Mouse (Mus musculus): Measurements from ENCODE around the gene Psmb8.

- TF ChIP-seq POLR2A (IDR thresholded peaks at IDR 0.05; ENCODE audit: extremely low read depth, insufficient read depth, low read length) (no peak), CTCF (IDR thresholded peaks at IDR 0.05; ENCODE audit: extremely low read depth, insufficient read depth, low read length) (no peak)
These were observed 491 bp downstream of the Psmb8 start for GRCm38 (mm10) chr17:34197904-34198520.
